Mouse (Mus musculus): ENCODE measurements at regions not wholly inside any gene's neighbourhood (a gene's known extent, or its start where the extent isn't known, plus 50 kb on each side); places are given as distances from the start of the nearest gene placed in this dataset.

DNA sequence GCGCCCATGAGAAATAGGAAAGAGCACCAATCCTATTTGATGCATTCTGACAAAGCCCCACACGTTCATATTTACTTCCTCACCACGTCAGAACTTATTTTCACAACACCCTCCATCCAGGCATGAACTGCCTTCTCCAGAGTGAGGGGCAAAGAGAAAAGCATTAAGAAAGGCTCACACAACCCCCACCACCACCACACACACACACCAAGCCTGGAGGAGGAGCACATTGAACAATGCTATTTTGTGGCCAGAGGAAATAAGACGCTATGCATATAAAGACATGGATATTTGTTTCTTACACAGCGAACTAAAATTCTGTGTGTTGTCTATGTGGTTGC is 142.9 kb upstream of the Gpc5 start:
- peaks cover 4% of the 10 kb centered on the region for H3K4me1 ChIP-seq (ENCODE audit: control insufficient read depth, insufficient read depth, low read depth, low read length)
- no peaks in the 10 kb centered on the region for H3K9me3 ChIP-seq (ENCODE audit: control insufficient read depth, low read length)
- no peak overlapping the region for H3K9ac ChIP-seq (ENCODE audit: low read depth, low read length)
- H3K27ac ChIP-seq (ENCODE audit: low read depth, low read length): no peak overlapping the region; the same call in 1 of the 2 replicates
- H3K36me3 ChIP-seq (ENCODE audit: control insufficient read depth, insufficient read depth, low read length): no peaks in the 10 kb centered on the region
- 61% methylated on average over 5 of the region's 5 CpGs for WGBS
- ATAC-seq: no peak
- no peaks in the 10 kb centered on the region for H3K27me3 ChIP-seq (replicated peaks; ENCODE audit: control insufficient read depth, insufficient read depth, low read length)
- H3K4me3 ChIP-seq (ENCODE audit: low read length): no peak overlapping the region
- H3K4me2 ChIP-seq (ENCODE audit: low read length): peak overlapping the region; percentile 49

DNA sequence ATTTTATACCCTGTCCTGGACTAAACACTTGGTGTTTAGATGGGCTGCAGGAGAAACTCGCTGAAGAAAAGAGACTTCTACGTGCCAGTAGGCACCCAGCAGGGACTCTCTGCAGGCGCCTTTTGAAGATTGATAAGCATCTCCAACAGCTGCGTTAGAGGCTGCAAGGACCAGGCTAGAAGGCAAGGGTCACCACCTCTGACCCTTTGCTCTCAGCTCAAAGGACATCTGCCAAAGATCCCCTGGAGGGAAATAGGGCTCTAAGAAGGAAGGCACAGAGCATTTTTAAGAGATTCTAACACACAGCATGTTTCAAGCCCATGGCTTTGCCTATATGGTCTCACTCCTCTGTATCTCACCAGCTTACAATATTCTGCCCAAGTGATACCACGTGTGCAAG is 139.7 kb upstream of the Gpc5 start:
- no peak overlapping the region for H3K27ac ChIP-seq (ENCODE audit: low read depth, low read length)
- H3K9ac ChIP-seq (ENCODE audit: low read depth, low read length): no peak overlapping the region
- H3K4me2 ChIP-seq (ENCODE audit: low read length): no peak overlapping the region
- no peaks in the 10 kb centered on the region for H3K36me3 ChIP-seq (ENCODE audit: control insufficient read depth, insufficient read depth, low read length)
- H3K4me1 ChIP-seq (ENCODE audit: control insufficient read depth, insufficient read depth, low read depth, low read length): peaks cover 4% of the 10 kb centered on the region
- H3K4me3 ChIP-seq (ENCODE audit: low read length): no peak overlapping the region
- 4% methylated on average over 5 of the region's 5 CpGs for WGBS
- no peaks in the 10 kb centered on the region for H3K9me3 ChIP-seq (ENCODE audit: control insufficient read depth, low read length)
- H3K27me3 ChIP-seq (replicated peaks; ENCODE audit: control insufficient read depth, insufficient read depth, low read length): no peaks in the 10 kb centered on the region
- no peak; the same call in 1 of the 2 replicates for ATAC-seq

DNA sequence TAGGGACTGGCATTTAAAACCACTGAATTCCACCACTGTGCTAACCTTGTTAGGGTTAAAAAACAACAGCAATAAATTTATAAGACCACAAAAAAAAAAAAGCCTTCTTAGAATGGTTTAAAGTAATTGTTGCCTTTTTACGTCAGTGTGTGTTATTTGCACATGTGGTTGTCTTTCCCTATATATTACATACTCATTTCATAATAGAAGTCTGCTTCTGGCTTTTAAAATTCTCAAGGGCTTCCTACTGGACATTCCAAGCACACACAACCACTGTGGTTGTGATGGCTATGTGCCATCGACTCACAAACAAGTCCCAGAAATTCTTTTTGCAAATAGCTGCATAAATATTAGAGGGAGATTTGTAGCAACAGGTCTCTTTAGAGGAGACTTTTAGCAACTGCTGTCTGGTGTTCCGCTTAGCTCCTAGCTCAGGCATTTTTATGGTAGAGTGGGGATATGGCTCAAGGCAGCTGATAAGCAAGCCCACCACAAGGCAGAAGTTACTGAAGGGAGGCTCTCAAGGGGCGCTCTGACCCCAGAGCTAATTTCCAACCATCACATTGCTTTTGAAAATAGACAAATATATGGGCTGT is 138.8 kb upstream of the Gpc5 start:
- 41% methylated on average over 4 of the region's 4 CpGs for WGBS

DNA sequence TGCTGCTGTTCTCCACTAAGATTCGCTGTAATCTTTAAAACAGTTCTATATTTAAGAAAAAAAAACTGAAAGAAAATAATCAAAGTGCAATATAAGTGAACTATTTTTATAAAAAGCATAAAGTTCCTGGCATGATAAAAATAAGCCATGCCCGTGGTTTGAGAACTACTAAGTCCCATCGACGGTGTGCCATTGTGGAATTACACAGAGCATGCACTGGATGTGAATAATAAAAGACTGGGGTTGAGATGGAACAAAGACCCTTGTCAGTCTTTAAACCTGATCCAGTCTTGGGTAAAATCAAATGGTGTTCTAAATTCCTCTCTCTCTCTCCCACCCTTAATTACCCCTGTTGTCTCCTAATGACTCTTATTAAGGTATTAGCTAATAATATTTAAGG is 137.7 kb upstream of the Gpc5 start:
- Histone ChIP-seq H3K9me3 (ENCODE audit: control insufficient read depth, low read length) (no peaks in the 10 kb centered on the region), H3K4me1 (ENCODE audit: control insufficient read depth, insufficient read depth, low read depth, low read length) (no peaks in the 10 kb centered on the region; the same call in 1 of the 2 replicates), H3K4me2 (ENCODE audit: low read length) (no peak overlapping the region), H3K27ac (ENCODE audit: low read depth, low read length) (no peak overlapping the region), H3K9ac (ENCODE audit: low read depth, low read length) (no peak overlapping the region), H3K36me3 (ENCODE audit: control insufficient read depth, insufficient read depth, low read length) (no peaks in the 10 kb centered on the region), H3K4me3 (ENCODE audit: low read length) (no peak overlapping the region), H3K27me3 (replicated peaks; ENCODE audit: control insufficient read depth, insufficient read depth, low read length) (no peaks in the 10 kb centered on the region)
- WGBS: 31% methylated on average over 4 of the region's 4 CpGs
- no peak for ATAC-seq

More for the DNA sequence above, 138.8 kb upstream of the Gpc5 start:
- ATAC-seq: no peak
- Histone ChIP-seq H3K27ac (ENCODE audit: low read depth, low read length) (no peak overlapping the region), H3K4me1 (ENCODE audit: control insufficient read depth, insufficient read depth, low read depth, low read length) (peaks cover 3% of the 10 kb centered on the region), H3K4me3 (ENCODE audit: low read length) (no peak overlapping the region), H3K9ac (ENCODE audit: low read depth, low read length) (no peak overlapping the region), H3K9me3 (ENCODE audit: control insufficient read depth, low read length) (no peaks in the 10 kb centered on the region), H3K4me2 (ENCODE audit: low read length) (no peak overlapping the region), H3K27me3 (replicated peaks; ENCODE audit: control insufficient read depth, insufficient read depth, low read length) (no peaks in the 10 kb centered on the region), H3K36me3 (ENCODE audit: control insufficient read depth, insufficient read depth, low read length) (no peaks in the 10 kb centered on the region)

DNA sequence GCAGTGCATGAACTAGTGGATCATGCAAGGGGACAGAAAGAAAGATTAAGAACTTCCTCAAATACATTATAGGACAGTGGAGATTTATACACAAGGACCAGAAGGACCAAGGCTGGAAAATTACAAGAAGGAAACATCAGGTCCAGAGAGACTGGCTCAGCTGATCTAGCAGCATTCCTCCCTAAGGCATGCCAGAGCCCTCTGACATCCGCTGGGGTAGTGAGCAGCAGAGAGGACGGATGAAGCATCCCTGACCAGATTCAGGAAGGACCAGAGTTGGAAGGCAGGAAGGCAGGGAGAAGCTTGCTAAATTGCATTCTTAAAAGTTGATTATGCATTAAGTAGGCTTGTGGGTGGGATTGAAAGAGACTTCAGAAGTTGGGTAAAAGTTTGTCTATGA is 136.4 kb upstream of the Gpc5 start:
- no peak overlapping the region for H3K9ac ChIP-seq (ENCODE audit: low read depth, low read length)
- no peak overlapping the region for H3K27ac ChIP-seq (ENCODE audit: low read depth, low read length)
- H3K4me1 ChIP-seq (ENCODE audit: control insufficient read depth, insufficient read depth, low read depth, low read length): no peaks in the 10 kb centered on the region; the same call in 1 of the 2 replicates
- no peaks in the 10 kb centered on the region for H3K36me3 ChIP-seq (ENCODE audit: control insufficient read depth, insufficient read depth, low read length)
- H3K27me3 ChIP-seq (replicated peaks; ENCODE audit: control insufficient read depth, insufficient read depth, low read length): no peaks in the 10 kb centered on the region
- no peaks in the 10 kb centered on the region for H3K9me3 ChIP-seq (ENCODE audit: control insufficient read depth, low read length)
- H3K4me2 ChIP-seq (ENCODE audit: low read length): no peak overlapping the region
- WGBS: 48% methylated on average over 2 of the region's 2 CpGs
- no peak for ATAC-seq
- no peak overlapping the region for H3K4me3 ChIP-seq (ENCODE audit: low read length)

DNA sequence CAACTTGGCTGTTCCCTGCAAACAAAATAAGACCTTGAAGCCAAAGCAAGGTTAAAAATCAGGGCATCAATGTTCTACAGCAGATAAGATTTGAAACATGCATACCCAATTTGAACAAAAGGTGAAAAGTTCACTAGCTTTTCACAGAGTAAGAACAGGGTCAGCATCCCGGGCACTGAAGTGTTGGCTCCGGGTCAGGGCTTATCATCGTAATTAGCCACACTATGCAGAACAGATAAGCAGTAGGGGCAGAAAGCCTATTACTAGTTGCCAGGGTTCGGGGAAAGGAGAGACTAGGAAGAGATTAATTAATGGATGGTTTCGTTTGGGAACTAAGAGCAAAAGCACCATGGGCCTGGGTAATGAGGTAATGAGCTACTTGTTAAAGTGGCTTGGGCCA is 131.7 kb upstream of the Gpc5 start:
- no peak overlapping the region for H3K9ac ChIP-seq (ENCODE audit: low read depth, low read length)
- WGBS: 45% methylated on average over 5 of the region's 5 CpGs

DNA sequence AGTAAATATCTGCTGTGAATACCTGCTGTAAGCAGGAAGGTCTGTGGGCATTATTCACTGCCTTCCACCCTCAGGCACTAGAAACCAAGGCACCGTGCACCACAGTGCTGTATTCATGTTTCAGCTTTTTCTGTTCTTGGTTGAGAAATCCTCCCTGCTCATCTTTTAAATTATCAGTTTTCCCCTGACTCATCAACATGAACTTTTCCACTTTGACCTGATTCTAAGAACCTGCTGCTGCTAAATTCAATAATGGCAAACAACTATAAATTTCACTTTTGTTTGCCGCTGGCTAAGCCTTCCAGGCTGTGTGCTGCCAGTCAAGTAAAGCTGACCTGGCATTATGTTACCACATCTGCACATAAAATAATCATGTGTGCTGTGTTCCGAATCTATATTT is 126.1 kb upstream of the Gpc5 start:
- Histone ChIP-seq H3K36me3 (ENCODE audit: control insufficient read depth, insufficient read depth, low read length) (no peaks in the 10 kb centered on the region), H3K4me1 (ENCODE audit: control insufficient read depth, insufficient read depth, low read depth, low read length) (no peaks in the 10 kb centered on the region), H3K4me3 (ENCODE audit: low read length) (no peak overlapping the region), H3K27me3 (replicated peaks; ENCODE audit: control insufficient read depth, insufficient read depth, low read length) (no peaks in the 10 kb centered on the region), H3K9ac (ENCODE audit: low read depth, low read length) (no peak overlapping the region), H3K4me2 (ENCODE audit: low read length) (no peak overlapping the region), H3K9me3 (ENCODE audit: control insufficient read depth, low read length) (no peaks in the 10 kb centered on the region), H3K27ac (ENCODE audit: low read depth, low read length) (no peak overlapping the region)
- WGBS: 69% methylated on average over 3 of the region's 3 CpGs
- ATAC-seq: no peak

More for the DNA sequence above, 131.7 kb upstream of the Gpc5 start:
- Histone ChIP-seq H3K9me3 (ENCODE audit: control insufficient read depth, low read length) (no peaks in the 10 kb centered on the region), H3K4me1 (ENCODE audit: control insufficient read depth, insufficient read depth, low read depth, low read length) (no peaks in the 10 kb centered on the region), H3K36me3 (ENCODE audit: control insufficient read depth, insufficient read depth, low read length) (no peaks in the 10 kb centered on the region), H3K4me3 (ENCODE audit: low read length) (no peak overlapping the region), H3K27ac (ENCODE audit: low read depth, low read length) (no peak overlapping the region), H3K4me2 (ENCODE audit: low read length) (no peak overlapping the region), H3K27me3 (replicated peaks; ENCODE audit: control insufficient read depth, insufficient read depth, low read length) (no peaks in the 10 kb centered on the region)
- no peak for ATAC-seq

DNA sequence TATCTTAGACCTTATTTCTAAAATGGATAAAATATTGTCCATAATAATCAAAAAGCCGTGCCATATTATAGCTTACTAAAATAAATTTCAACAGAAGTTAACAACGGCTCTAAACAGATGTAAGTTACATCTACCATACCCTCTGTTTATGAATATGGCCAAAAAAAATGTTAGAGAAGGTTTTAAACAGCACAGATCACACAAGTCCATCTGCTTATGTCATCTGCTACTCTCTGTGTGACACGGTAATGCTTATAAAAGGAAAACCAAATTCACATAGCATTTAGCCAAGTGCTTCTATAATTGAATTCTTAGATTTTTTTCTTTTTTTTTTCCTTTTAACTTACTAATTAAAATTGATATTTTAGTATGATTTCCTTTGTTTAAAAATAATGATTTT is 123.0 kb upstream of the Gpc5 start:
- H3K4me2 ChIP-seq (ENCODE audit: low read length): no peak overlapping the region
- 91% methylated on average over 3 of the region's 3 CpGs for WGBS
- ATAC-seq: no peak
- H3K9me3 ChIP-seq (ENCODE audit: control insufficient read depth, low read length): no peaks in the 10 kb centered on the region
- no peaks in the 10 kb centered on the region for H3K4me1 ChIP-seq (ENCODE audit: control insufficient read depth, insufficient read depth, low read depth, low read length)
- H3K27ac ChIP-seq (ENCODE audit: low read depth, low read length): no peak overlapping the region
- H3K36me3 ChIP-seq (ENCODE audit: control insufficient read depth, insufficient read depth, low read length): no peaks in the 10 kb centered on the region
- H3K27me3 ChIP-seq (replicated peaks; ENCODE audit: control insufficient read depth, insufficient read depth, low read length): no peaks in the 10 kb centered on the region
- no peak overlapping the region for H3K4me3 ChIP-seq (ENCODE audit: low read length)
- no peak overlapping the region for H3K9ac ChIP-seq (ENCODE audit: low read depth, low read length)

DNA sequence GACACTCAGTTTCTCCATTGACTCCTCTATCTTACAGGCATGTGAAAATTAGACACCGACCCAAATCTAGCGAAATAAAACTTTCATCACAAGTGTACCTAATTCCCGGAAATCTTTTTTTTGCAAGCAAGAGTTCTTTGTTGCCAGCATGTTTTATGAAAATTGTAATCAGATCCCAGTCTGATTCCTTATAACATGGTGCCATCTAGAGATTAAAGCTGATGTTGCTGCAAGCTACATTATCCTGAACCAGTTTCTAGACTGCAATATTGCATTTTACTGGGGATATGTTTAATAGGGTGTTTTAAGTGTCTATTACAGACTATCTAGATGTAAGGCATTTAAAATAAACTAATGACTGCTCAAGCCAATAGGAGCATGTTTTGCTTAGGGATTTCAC is 110.9 kb upstream of the Gpc5 start:
- ATAC-seq: 0 out of 2 replicates have a peak, but pooled peaks have one; percentile 40
- Histone ChIP-seq H3K9ac (ENCODE audit: low read depth, low read length) (no peak overlapping the region), H3K4me1 (ENCODE audit: control insufficient read depth, insufficient read depth, low read depth, low read length) (no peaks in the 10 kb centered on the region), H3K27ac (ENCODE audit: low read depth, low read length) (no peak overlapping the region), H3K27me3 (replicated peaks; ENCODE audit: control insufficient read depth, insufficient read depth, low read length) (no peaks in the 10 kb centered on the region), H3K4me2 (ENCODE audit: low read length) (no peak overlapping the region), H3K4me3 (ENCODE audit: low read length) (no peak overlapping the region), H3K9me3 (ENCODE audit: control insufficient read depth, low read length) (no peaks in the 10 kb centered on the region), H3K36me3 (ENCODE audit: control insufficient read depth, insufficient read depth, low read length) (no peaks in the 10 kb centered on the region)
- WGBS: 69% methylated on average over 3 of the region's 3 CpGs

DNA sequence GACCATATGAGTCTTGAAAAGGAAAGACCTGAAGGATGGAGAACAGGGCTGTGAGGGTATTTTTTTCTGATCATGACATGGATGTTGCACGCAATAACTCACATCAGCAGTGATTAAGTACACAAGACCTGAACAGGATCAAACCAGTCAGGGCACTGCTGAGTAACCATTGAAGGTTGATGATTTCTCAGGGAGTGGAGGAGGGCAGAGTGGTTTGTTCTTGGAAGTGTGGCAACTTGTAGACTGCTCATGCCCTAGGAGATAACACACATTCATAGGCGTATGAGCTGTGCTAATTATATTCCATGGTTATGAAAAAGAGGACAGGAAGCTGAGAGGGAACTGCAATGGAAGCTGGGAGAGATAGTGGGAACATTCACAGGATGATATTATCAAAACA is 88.8 kb upstream of the Gpc5 start:
- H3K4me2 ChIP-seq (ENCODE audit: low read length): no peak overlapping the region
- no peak overlapping the region for H3K9ac ChIP-seq (ENCODE audit: low read depth, low read length)
- 94% methylated on average over 2 of the region's 2 CpGs for WGBS
- H3K36me3 ChIP-seq (ENCODE audit: control insufficient read depth, insufficient read depth, low read length): no peaks in the 10 kb centered on the region
- no peak for ATAC-seq
- H3K9me3 ChIP-seq (ENCODE audit: control insufficient read depth, low read length): no peaks in the 10 kb centered on the region
- H3K4me1 ChIP-seq (ENCODE audit: control insufficient read depth, insufficient read depth, low read depth, low read length): no peaks in the 10 kb centered on the region
- H3K4me3 ChIP-seq (ENCODE audit: low read length): no peak overlapping the region
- no peaks in the 10 kb centered on the region for H3K27me3 ChIP-seq (replicated peaks; ENCODE audit: control insufficient read depth, insufficient read depth, low read length)
- no peak overlapping the region for H3K27ac ChIP-seq (ENCODE audit: low read depth, low read length)

Measured in hindbrain, embryonic 16.5 days (tissue).